Mouse (Mus musculus) heart, embryonic 14.5 days (tissue): ENCODE measurements around the gene Flywch2. TPM values are rescaled to one million over a fixed set of nuclear protein-coding genes. Genes with fewer than 3 reads are reported as not detected.
A peak's percentile ranks its signal among the peaks of the same experiment; 100 is the strongest.

Experiments
- ATAC-seq: fragments of 200-750 bp; cut with Nextera tagmentation; 2 replicates; pipeline ENCODE4 v1.8.0; 2017; ENCODE audit warnings: low read depth, moderate TSS enrichment; ENCODE audit not compliant: insufficient number of reproducible peaks, insufficient read depth, low FRiP score
- H3K27ac ChIP-seq, 2 experiments: fragments of 200-500 bp in 1 of 2; fragments of 300-500 bp in 1 of 2; sonication (generic) in 1 of 2; replicated peaks in 1 of 2; 2 replicates each; pipeline ENCODE4 v1.5.1; 2012 to 2014; ENCODE audit warnings: low read depth in 2 of 2, low read length in 2 of 2, control low read depth in 1 of 2, mild to moderate bottlenecking in 1 of 2, mixed read lengths in 1 of 2; ENCODE audit not compliant: control insufficient read depth in 1 of 2, insufficient read depth in 1 of 2
- H3K27me3 ChIP-seq: fragments of 300-500 bp; sonication (generic); 2 replicates; pipeline ENCODE4 v1.6.1; 2014; ENCODE audit warnings: mild to moderate bottlenecking, low read length, control low read depth; ENCODE audit not compliant: control insufficient read depth, insufficient read depth
- H3K36me3 ChIP-seq: fragments of 300-500 bp; sonication (generic); 2 replicates; pipeline ENCODE4 v1.6.1; 2014; ENCODE audit warnings: mild to moderate bottlenecking, control low read depth, low read length, mixed read lengths; ENCODE audit not compliant: control insufficient read depth, insufficient read depth
- H3K4me1 ChIP-seq, 2 experiments: fragments of 200-500 bp in 1 of 2; fragments of 300-500 bp in 1 of 2; sonication (generic) in 1 of 2; 2 replicates each; pipeline ENCODE4 v1.6.1; 2012 to 2014; ENCODE audit warnings: low read length in 2 of 2, control low read depth in 1 of 2, mixed read lengths in 1 of 2; ENCODE audit not compliant: control insufficient read depth in 2 of 2, insufficient read depth in 2 of 2
- H3K4me2 ChIP-seq: fragments of 300-500 bp; sonication (generic); 2 replicates; pipeline ENCODE4 v1.6.1; 2014; ENCODE audit warnings: mild to moderate bottlenecking, low read length
- H3K4me3 ChIP-seq, 2 experiments: fragments of 200-500 bp in 1 of 2; fragments of 300-500 bp in 1 of 2; sonication (generic) in 1 of 2; 2 replicates each; pipeline ENCODE4 v1.5.1; 2012 to 2014; ENCODE audit warnings: low read length in 2 of 2, mild to moderate bottlenecking in 2 of 2, control low read depth in 1 of 2, low read depth in 1 of 2, moderate library complexity in 1 of 2; ENCODE audit not compliant: control insufficient read depth in 1 of 2, insufficient read depth in 1 of 2
- H3K9ac ChIP-seq: fragments of 300-500 bp; sonication (generic); 2 replicates; pipeline ENCODE4 v1.6.1; 2014; ENCODE audit warnings: mild to moderate bottlenecking, low read length
- H3K9me3 ChIP-seq: fragments of 300-500 bp; sonication (generic); 2 replicates; pipeline ENCODE4 v1.6.1; 2016; ENCODE audit warnings: low read length, control low read depth; ENCODE audit not compliant: control insufficient read depth
- WGBS: fragments of 180-500 bp; shearing (Covaris S2); extraction: QIAGEN DNeasy Blood & Tissue Kit; methylation state at CpG from one replicate; pipeline ENCODE4 v1.1.7; 2014; 5-methylcytosine and 5-hydroxymethylcytosine counted together
- polyA plus RNA-seq: library from polyadenylated mRNA; unstranded; fragments of >200 nt; fragmentation: Nextera tagmentation; extraction: Ambion mirVana; gene quantifications from 2 replicates; pipeline ENCODE4 v1.2.1, GENCODE M21; 2014

The Flywch2 gene
- polyA plus RNA-seq, 1 experiment from 2014 or later, result 5.1 TPM

DNA sequence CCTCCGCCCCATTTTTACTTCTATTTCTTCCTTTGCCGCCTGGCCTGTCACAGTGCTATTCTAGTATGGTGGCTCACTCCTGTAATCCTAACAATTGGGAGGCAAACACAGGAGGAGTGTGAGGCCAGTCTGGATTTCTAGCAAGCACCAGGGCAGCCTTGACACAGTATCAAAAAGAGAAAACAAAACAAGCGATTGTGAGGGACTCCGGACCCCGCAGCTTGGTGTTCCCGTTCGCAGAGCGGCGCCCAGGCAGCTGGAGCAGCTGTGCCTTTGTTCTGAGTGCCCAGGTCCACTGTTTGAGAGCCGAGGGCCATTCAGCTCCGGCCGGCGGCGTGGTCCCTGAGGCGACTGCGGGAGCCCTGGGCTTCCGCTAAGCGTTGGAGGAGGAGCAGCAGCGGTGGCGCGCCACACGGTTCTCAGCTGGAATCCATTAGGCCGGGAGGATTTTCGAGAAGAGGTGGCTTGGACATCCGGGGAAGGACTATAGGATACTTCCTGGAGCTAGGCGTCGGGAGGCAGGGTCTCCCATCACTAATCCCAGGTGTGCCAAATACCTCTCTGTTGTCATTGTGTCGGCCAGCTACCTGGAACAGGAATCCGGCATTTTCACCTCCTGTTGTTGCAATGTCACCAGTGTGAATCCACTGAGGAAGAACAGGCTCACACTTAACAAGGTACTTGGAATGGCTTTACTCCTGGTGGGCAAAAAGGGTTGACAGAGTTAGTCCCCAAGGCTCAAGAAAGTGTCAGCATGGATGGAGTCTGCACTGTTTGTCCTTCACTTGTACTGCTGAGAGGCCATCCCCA lies 4.6 kb upstream of the Flywch2 start, which contains the start of gene Srrm2:
Gene Srrm2, plus strand, starts transcription at position 264 of the 810 bp plus-strand sequence.
- Histone ChIP-seq H3K9ac (peak within 1 kb of the TSS; percentile 76), H3K27me3 (no peaks in the 10 kb centered on the region), H3K36me3 (no peaks in the 10 kb centered on the region), H3K4me2 (peak within 1 kb of the TSS; percentile 68), H3K9me3 (no peaks in the 10 kb centered on the region), H3K4me1 (peaks cover 13 to 16% of the 10 kb centered on the region in 2 experiments), H3K4me3 (peak within 1 kb of the TSS; percentile 48 to 52), H3K27ac (peak within 1 kb of the TSS; percentile 78 to 88)
- 3% methylated on average over 29 of the region's 29 CpGs for WGBS
- ATAC-seq, result no peak

DNA sequence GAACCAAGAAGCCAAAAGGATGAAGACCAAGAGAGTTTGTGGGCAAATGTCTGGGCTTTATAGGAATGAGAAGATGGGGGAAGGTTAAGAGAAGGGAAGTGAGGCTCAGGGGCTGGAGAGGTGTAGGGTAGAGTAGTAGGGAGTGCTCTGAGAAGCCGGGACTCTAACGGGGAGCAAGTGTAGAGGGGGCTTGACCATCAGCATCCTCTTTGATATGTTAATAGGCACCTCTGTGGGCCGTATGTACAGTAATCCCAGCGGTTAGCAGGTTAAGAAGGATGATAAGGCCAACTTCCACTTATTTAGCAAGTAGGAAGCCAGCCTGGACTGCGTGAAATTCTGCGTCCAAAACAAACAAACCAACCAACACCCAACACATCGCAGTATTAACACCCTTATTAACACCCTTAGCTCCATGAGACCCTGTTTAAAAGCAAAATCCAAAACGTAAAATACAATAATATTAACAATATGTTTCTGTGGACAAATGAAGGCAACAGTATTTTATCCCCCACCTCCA lies 3.9 kb upstream of the Flywch2 start:
- Histone ChIP-seq H3K4me2 (peak overlapping the region; percentile 68), H3K9me3 (no peaks in the 10 kb centered on the region), H3K4me1 (peaks cover 13 to 16% of the 10 kb centered on the region in 2 experiments), H3K4me3 (peak overlapping the region; percentile 48 to 52; a peak in 3 of 4 replicates), H3K27ac (peak overlapping the region; percentile 78 to 88), H3K36me3 (no peaks in the 10 kb centered on the region), H3K27me3 (no peaks in the 10 kb centered on the region), H3K9ac (peak overlapping the region; percentile 76)
- 19% methylated on average over 8 of the region's 8 CpGs for WGBS
- ATAC-seq, result no peak

DNA sequence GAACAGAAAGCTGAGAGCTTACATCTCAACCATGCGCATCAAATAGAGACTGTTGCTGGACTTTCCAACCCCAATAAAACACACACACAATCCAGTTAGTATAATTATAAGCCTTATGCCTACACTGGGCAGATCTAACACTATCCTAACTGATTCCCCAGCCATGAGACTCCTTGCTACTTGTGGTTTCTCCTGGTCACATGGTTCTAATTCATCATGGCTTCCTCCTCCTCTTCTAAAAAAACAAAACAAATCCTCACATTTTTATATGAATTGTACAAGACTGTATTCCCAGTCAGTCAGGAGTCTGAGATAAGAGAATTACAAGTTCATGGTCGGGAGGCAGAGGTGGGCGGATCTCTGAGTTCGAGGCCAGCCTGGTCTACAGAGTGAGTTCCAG lies 3.1 kb upstream of the Flywch2 start:
- no peaks in the 10 kb centered on the region for H3K9me3 ChIP-seq
- peaks cover 13 to 16% of the 10 kb centered on the region in 2 experiments for H3K4me1 ChIP-seq
- no peak overlapping the region for H3K4me2 ChIP-seq
- no peaks in the 10 kb centered on the region for H3K27me3 ChIP-seq
- 79% methylated on average over 4 of the region's 4 CpGs for WGBS
- no peak overlapping the region for H3K9ac ChIP-seq
- no peak overlapping the region for H3K4me3 ChIP-seq
- no peak overlapping the region for H3K27ac ChIP-seq
- no peak for ATAC-seq
- H3K36me3 ChIP-seq, result no peaks in the 10 kb centered on the region

DNA sequence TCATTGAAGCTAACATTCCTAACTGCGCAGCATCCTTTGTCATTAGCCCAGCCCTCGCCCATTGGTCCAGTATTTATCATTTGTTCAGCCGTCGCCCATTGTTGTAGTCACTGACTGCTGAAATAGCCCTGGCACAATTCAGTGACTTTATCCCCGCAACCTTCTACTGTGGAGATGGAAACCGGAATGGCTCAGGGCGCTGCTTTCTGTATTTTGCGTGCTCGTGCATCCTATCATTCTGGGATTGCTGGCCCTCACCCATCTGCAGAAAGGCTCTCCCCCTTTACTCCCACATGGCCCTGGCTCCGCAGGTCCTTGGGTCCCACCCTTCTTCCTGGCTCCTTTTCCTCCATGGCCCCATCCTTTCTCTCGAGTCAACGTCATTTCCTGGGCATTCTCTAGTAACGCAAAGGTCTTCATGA lies 640 bp upstream of the Flywch2 start:
- 17% methylated on average over 13 of the region's 13 CpGs for WGBS
- H3K27me3 ChIP-seq, result no peaks in the 10 kb centered on the region
- H3K36me3 ChIP-seq, result no peaks in the 10 kb centered on the region
- peak overlapping the region; percentile 93 for H3K4me2 ChIP-seq
- peaks cover 13 to 16% of the 10 kb centered on the region in 2 experiments for H3K4me1 ChIP-seq
- peak overlapping the region; percentile 48 to 54; a peak in 3 of 4 replicates for H3K4me3 ChIP-seq
- H3K9me3 ChIP-seq, result no peaks in the 10 kb centered on the region
- no peak overlapping the region for H3K9ac ChIP-seq
- ATAC-seq, result no peak
- no peak overlapping the region for H3K27ac ChIP-seq

DNA sequence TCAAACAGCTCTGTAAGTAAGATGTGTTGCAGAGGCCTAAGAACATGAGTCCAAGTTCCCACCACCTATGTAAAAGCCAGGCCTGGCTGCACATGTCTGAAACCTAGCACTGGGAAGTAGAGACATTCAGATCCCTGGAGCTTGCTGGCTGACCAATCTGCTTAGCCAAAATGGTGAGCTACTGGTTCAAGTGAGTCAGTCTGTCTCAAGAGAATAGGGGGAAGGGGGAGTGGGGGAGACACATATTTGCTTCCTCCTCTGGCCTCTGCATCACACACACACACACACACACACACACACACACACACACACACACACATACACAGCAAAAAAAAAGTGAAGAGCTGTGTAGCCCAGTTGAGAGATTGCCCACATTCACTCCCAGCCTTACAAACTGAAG lies 2.5 kb downstream of the Flywch2 start:
- Histone ChIP-seq H3K9ac (no peak overlapping the region), H3K4me3 (no peak overlapping the region), H3K36me3 (no peaks in the 10 kb centered on the region), H3K4me2 (no peak overlapping the region), H3K27me3 (no peaks in the 10 kb centered on the region), H3K27ac (no peak overlapping the region), H3K4me1 (peaks cover 3 to 4% of the 10 kb centered on the region in 2 experiments; a peak in 1 of 4 replicates), H3K9me3 (no peaks in the 10 kb centered on the region)
- ATAC-seq, result no peak

DNA sequence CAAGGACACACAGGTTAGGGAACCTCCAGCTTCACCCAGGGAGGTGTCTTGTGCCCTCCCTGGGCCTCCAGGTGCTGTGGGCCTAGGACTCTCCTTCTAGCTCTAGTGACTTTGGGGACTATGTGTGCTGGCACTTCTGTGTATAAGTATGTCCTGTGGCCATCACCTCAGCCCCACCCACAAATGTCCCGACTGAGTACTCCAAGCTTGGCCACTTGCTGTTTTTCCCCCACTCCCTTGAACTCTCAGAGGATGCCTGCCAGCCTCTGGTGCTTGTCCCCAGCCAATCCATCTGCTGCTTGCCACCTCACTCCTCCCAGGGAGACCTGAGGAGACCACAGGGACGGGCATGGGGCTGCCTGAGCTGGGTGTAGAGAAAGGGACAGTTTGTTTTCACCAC lies 7.4 kb downstream of the Flywch2 start:
- no peaks in the 10 kb centered on the region for H3K9me3 ChIP-seq
- no peak for ATAC-seq
- H3K4me2 ChIP-seq, result no peak overlapping the region
- H3K9ac ChIP-seq, result no peak overlapping the region
- 30% methylated on average over 2 of the region's 2 CpGs for WGBS
- H3K36me3 ChIP-seq, result no peaks in the 10 kb centered on the region
- no peaks in the 10 kb centered on the region for H3K27me3 ChIP-seq
- no peak overlapping the region for H3K4me3 ChIP-seq
- H3K4me1 ChIP-seq, result no peaks in the 10 kb centered on the region
- no peak overlapping the region for H3K27ac ChIP-seq

DNA sequence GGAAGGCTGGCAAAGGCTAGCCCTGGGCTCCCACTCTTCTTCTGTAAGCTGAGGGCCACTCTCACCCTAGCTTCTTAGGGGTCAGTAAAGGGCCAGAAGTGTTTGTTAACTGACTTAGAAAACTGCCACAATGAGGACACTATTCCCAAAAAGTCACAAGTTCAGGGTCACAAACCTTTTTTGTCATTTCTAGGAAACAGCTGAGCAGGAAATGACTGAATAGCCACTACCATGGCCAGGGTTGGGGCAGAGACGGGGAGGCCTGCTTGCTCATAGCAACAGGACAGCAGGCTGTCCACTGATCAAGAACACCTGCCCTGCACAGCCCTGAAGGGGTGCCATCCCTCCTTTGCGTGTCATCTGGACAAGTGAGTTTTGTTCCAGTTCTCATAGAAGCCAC lies 8.7 kb downstream of the Flywch2 start:
- Histone ChIP-seq H3K9ac (no peak overlapping the region), H3K36me3 (no peaks in the 10 kb centered on the region), H3K4me3 (no peak overlapping the region), H3K27me3 (no peaks in the 10 kb centered on the region), H3K4me2 (no peak overlapping the region), H3K27ac (no peak overlapping the region), H3K9me3 (no peaks in the 10 kb centered on the region), H3K4me1 (no peaks in the 10 kb centered on the region)
- ATAC-seq, result no peak
- WGBS, result 62% methylated on average over 2 of the region's 2 CpGs
